8 mouse cellular contexts compared by ENCODE assay signal in genomic region chr14:26376652-26377051, GRCm38 (mm10).
A peak's percentile ranks its signal among the peaks of the same experiment; 100 is the strongest.
DNase-seq lines count a peak whose midpoint lies in the region; ATAC-seq and TF ChIP-seq lines count a peak whose summit lies in the region.

No protein-coding gene starts in this region.

- no peaks in the 10 kb centered on the region for H3K9me3 ChIP-seq in kidney, embryonic 16.5 days (ENCODE audit: low read length)
- no peaks in the 10 kb centered on the region for H3K9me3 ChIP-seq in liver, embryonic 13.5 days (replicated peaks)

- no peak for ATAC-seq in kidney, embryonic 16.5 days (ENCODE audit: low FRiP score, low TSS enrichment)
- no peak for ATAC-seq in liver, embryonic 13.5 days (ENCODE audit: low read depth)

- no peak overlapping the region for H3K9ac ChIP-seq in kidney, embryonic 16.5 days (replicated peaks; ENCODE audit: low read length)
- no peak overlapping the region for H3K9ac ChIP-seq in liver, embryonic 13.5 days

- H3K4me2 ChIP-seq in kidney, embryonic 16.5 days (replicated peaks; ENCODE audit: low read depth, low read length): no peak overlapping the region
- H3K4me2 ChIP-seq in liver, embryonic 13.5 days: no peak overlapping the region

- peak; percentile 63 for DNase-seq in kidney, adult 2 months
- peak; percentile 49 to 66 for DNase-seq in adrenal gland, adult 18-20 months (ENCODE audit: low spot score in 2 of 2)
- DNase-seq in embryo, embryonic 9.5 days (ENCODE audit: extremely low spot score): peak; percentile 57
- peak; percentile 62 for DNase-seq in kidney, adult 9 months
- peak; percentile 17 for DNase-seq in liver, embryonic 13.5 days
- DNase-seq in right cerebral cortex, adult 18-20 months: peak; percentile 32
- peak; percentile 28 for DNase-seq in urinary bladder, postnatal 10 days (ENCODE audit: low spot score)

- WGBS in kidney, adult 2 months: 3% methylated on average over 2 of the region's 2 CpGs
- 7% methylated on average over 2 of the region's 2 CpGs for WGBS in kidney, embryonic 16.5 days
- WGBS in liver, embryonic 13.5 days (ENCODE audit: insufficient replicate concordance): 0% methylated on average over 2 of the region's 2 CpGs

- no peak overlapping the region for H3K27ac ChIP-seq in kidney, adult 2 months (ENCODE audit: insufficient read depth, low read depth, low read length)
- H3K27ac ChIP-seq in kidney, embryonic 16.5 days (ENCODE audit: low read length): no peak overlapping the region
- no peak overlapping the region for H3K27ac ChIP-seq in liver, embryonic 13.5 days

- no peak for TF ChIP-seq POLR2A in kidney, adult 2 months (IDR thresholded peaks at IDR 0.05; ENCODE audit: low read depth, low read length)

- H3K27me3 ChIP-seq in kidney, adult 2 months (replicated peaks; ENCODE audit: control insufficient read depth, insufficient read depth, low read length): no peaks in the 10 kb centered on the region
- H3K27me3 ChIP-seq in kidney, embryonic 16.5 days (ENCODE audit: insufficient read depth, low read length): no peaks in the 10 kb centered on the region
- no peaks in the 10 kb centered on the region for H3K27me3 ChIP-seq in liver, embryonic 13.5 days

- H3K4me3 ChIP-seq in kidney, adult 2 months (ENCODE audit: insufficient read depth, low read depth, low read length): no peak overlapping the region
- H3K4me3 ChIP-seq in kidney, embryonic 16.5 days (ENCODE audit: low read length): no peak overlapping the region
- H3K4me3 ChIP-seq in liver, embryonic 13.5 days (replicated peaks): no peak overlapping the region

- TF ChIP-seq CTCF in kidney, adult 2 months (conservative IDR thresholded peaks at IDR 0.05; ENCODE audit: insufficient read depth, insufficient read length, low read depth, low read length): peak; percentile 78

- no peaks in the 10 kb centered on the region for H3K4me1 ChIP-seq in kidney, adult 2 months (ENCODE audit: control insufficient read depth, insufficient read depth, low read length)
- H3K4me1 ChIP-seq in kidney, embryonic 16.5 days (ENCODE audit: insufficient read depth, low read length): no peaks in the 10 kb centered on the region
- H3K4me1 ChIP-seq in liver, embryonic 13.5 days (replicated peaks): no peaks in the 10 kb centered on the region

- no peaks in the 10 kb centered on the region for H3K36me3 ChIP-seq in kidney, adult 2 months (ENCODE audit: control insufficient read depth, insufficient read depth, low read length)
- H3K36me3 ChIP-seq in kidney, embryonic 16.5 days (ENCODE audit: insufficient read depth, low read length): no peaks in the 10 kb centered on the region
- no peaks in the 10 kb centered on the region for H3K36me3 ChIP-seq in liver, embryonic 13.5 days
